9 mouse cellular contexts compared by ENCODE assay signal in the genomic region with DNA sequence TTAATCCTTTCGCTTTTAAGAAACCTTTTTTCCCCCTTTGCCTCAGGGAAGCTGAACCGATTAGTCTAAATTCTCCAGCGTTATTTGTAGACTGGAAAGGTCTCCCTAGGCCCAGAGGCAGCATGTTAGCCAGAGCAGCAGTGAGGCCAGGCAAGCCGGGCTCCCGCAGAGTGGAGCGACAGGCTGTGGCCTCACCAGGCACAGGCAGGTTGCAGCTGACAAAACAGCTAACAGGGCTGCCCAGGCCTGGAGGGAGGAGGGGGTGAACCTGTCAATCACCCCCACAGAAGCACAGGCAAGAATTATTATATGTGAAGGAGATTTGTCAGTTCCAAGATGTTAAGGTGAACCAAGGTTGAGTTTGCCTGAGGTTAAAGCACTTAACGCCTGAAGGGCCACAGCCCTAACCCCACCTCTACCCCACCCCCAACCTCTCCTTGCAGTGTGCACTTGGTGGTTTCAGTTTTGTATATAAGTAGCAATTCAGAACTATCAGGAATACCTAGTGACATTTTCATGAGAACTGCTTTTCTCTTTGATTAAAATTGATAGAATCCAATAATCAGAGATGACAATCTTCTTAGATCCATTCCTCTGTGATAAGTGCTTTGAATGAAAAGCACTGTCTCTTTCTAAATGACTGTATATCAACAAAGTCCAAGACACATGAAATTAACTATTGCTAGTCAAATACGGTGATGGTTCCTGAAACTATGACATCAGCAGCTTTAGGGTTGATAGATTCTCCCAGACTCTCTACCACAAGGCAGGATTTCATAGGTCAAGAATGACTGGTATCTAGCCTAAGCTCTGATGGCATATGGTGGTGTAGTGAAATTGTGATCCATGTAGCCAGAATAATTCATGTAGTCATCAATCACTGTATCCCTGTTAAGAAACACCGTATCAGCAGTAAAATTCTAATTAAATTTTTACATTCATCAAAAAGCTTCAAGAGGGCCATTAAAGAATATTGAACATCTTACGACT.
DNase-seq lines count a peak whose midpoint lies in the region; ATAC-seq lines count a peak whose summit lies in the region.
"Had no signal": no experiment of that assay in that cellular context is flagged by ENCODE, and none has a peak within 500 bp of the region (broad histone marks: within the 10 kb centered on the region; RNA-seq: fewer than 3 reads in every experiment).

No protein-coding gene starts in this region.

- ATAC-seq in megakaryocyte progenitor cell, adult 5-6 weeks (replicated peaks; ENCODE audit: poor library complexity) = no peak

- intact Hi-C loops in left cerebral cortex, postnatal 4 days (cut with DNase I) = no loop called here

- peak; percentile 59 for DNase-seq in left cerebral cortex, postnatal 4 days
- no peak for DNase-seq in left cerebral cortex, adult 9 months (ENCODE audit: low spot score in 2 of 2)
- DNase-seq in forelimb bud, embryonic 11.5 days (ENCODE audit: low read depth, low spot score) = peak; percentile 46
- peak; percentile 15 to 57 for DNase-seq in kidney, postnatal 25 days
- DNase-seq in retina, postnatal 1 day = peak; percentile 63
- no peak for DNase-seq in right cerebral cortex, postnatal 36 days (ENCODE audit: low spot score in 2 of 2)
- no peak for DNase-seq in layer of hippocampus, postnatal 25 days (ENCODE audit: extremely low spot score in 1 of 2, low spot score in 1 of 2)
- DNase-seq: adrenal gland, postnatal 25 days had no signal

Comparison
In these comparisons a context has a peak if more than half of its experiments do, and no peak if none do; other contexts are left out.
1. DNase-seq: peak in left cerebral cortex, postnatal 4 days (single experiment), forelimb bud, embryonic 11.5 days (single experiment), kidney, postnatal 25 days (2 of 2) and retina, postnatal 1 day (single experiment); none in left cerebral cortex, adult 9 months (0 of 2), right cerebral cortex, postnatal 36 days (0 of 2) and layer of hippocampus, postnatal 25 days (0 of 2).